Mouse (Mus musculus): Measurements from ENCODE around the gene H2-Aa.

DNA sequence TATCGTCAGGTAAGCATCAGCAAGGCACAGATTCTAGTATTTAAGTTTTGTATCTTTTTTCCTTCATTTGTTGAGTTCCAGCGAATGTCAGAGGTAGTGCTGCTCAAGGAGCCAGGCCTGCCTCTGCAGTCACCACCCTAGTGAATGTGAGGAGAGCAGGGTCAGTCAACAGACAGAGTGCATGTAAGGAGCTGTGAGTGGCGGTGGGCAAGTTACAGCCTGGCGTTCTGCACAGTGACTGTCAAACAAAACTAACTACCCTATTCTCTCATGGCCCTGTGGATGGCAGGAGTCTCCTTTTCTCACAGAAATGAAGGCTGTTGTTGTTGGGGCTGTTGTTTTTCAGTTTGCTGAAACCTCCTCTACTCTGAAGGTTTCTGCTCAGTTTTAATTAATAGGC, 2.3 kb downstream of the H2-Aa start:
- no peak for TF ChIP-seq CTCF (IDR thresholded peaks at IDR 0.05)
- TF ChIP-seq EP300 (IDR thresholded peaks at IDR 0.05), result no peak

Measured in lung, postnatal 0 days (tissue).